Mouse (Mus musculus) liver, adult 2 months (tissue): ENCODE measurements around the gene Sertad1. TPM values are rescaled to one million over a fixed set of nuclear protein-coding genes. Genes with fewer than 3 reads are reported as not detected.
A peak's percentile ranks its signal among the peaks of the same experiment; 100 is the strongest.
"Not testable (repeated sequence)": the region's sequence is repeated elsewhere in the genome, so short reads cannot be mapped to it uniquely, and the experiment has no call there.

Source experiments
- DNase-seq: peaks from one replicate; pipeline ENCODE4 v3.0.0-alpha.2; 2011; ENCODE audit warnings: low read depth, low spot score; ENCODE audit errors: extremely low read depth
- H3K27ac ChIP-seq: fragments of 200-500 bp; replicated peaks from 2 replicates; pipeline ENCODE4 v1.5.1; 2012; ENCODE audit warnings: low read depth, mild to moderate bottlenecking, control low read depth, inconsistent platforms, low read length; ENCODE audit not compliant: insufficient read depth
- H3K27me3 ChIP-seq: fragments of 200-500 bp; 2 replicates; pipeline ENCODE4 v1.6.1; 2012; ENCODE audit warnings: mild to moderate bottlenecking, moderate library complexity, low read length, inconsistent platforms; ENCODE audit not compliant: control insufficient read depth, insufficient read depth
- H3K36me3 ChIP-seq: fragments of 200-500 bp; 2 replicates; pipeline ENCODE4 v1.6.1; 2012; ENCODE audit warnings: low read length, inconsistent platforms; ENCODE audit not compliant: control insufficient read depth, insufficient read depth
- H3K4me1 ChIP-seq: fragments of 200-500 bp; 2 replicates; pipeline ENCODE4 v1.6.1; 2011; ENCODE audit warnings: low read length; ENCODE audit not compliant: control insufficient read depth, insufficient read depth
- H3K4me3 ChIP-seq: fragments of 200-500 bp; 2 replicates; pipeline ENCODE4 v1.5.1; 2011; ENCODE audit warnings: low read depth, mild to moderate bottlenecking, control low read depth, low read length, moderate library complexity; ENCODE audit not compliant: insufficient read depth
- H3K79me2 ChIP-seq: fragments of 200-500 bp; 2 replicates; pipeline ENCODE4 v1.6.1; 2012; ENCODE audit warnings: inconsistent platforms, mild to moderate bottlenecking, low read length, moderate library complexity; ENCODE audit not compliant: control insufficient read depth, insufficient read depth
- H3K9ac ChIP-seq: fragments of 200-500 bp; 2 replicates; pipeline ENCODE4 v1.6.1; 2012; ENCODE audit warnings: low read depth, mild to moderate bottlenecking, control low read depth, inconsistent platforms, low read length
- CTCF ChIP-seq: fragments of 200-500 bp; IDR thresholded peaks from 2 replicates; pipeline ENCODE4 v1.5.1; 2011; ENCODE audit warnings: low read depth, low read length, control low read depth
- POLR2A ChIP-seq: fragments of 200-500 bp; IDR thresholded peaks from 2 replicates; pipeline ENCODE4 v1.6.1; 2011; ENCODE audit warnings: low read length, control low read depth; ENCODE audit not compliant: insufficient read depth; ENCODE audit errors: extremely low read depth
- WGBS: fragments of 180-500 bp; shearing (Covaris S2); methylation state at CpG from one replicate; pipeline ENCODE4 v1.1.7; 2018; 5-methylcytosine and 5-hydroxymethylcytosine counted together
- polyA plus RNA-seq: library from polyadenylated mRNA; depleted of rRNA; stranded (reverse); fragments of >200 nt; gene quantifications from 2 replicates; pipeline ENCODE4 v1.2.3, GENCODE M21; 2012
- total RNA-seq: library from RNA; depleted of rRNA; stranded (reverse); fragments of >200 nt; gene quantifications from 2 replicates; pipeline ENCODE4 v1.2.3, GENCODE M21; 2014

Gene Sertad1
- total and polyA plus RNA-seq, 2 experiments = 7.7 to 11.6 TPM

DNA sequence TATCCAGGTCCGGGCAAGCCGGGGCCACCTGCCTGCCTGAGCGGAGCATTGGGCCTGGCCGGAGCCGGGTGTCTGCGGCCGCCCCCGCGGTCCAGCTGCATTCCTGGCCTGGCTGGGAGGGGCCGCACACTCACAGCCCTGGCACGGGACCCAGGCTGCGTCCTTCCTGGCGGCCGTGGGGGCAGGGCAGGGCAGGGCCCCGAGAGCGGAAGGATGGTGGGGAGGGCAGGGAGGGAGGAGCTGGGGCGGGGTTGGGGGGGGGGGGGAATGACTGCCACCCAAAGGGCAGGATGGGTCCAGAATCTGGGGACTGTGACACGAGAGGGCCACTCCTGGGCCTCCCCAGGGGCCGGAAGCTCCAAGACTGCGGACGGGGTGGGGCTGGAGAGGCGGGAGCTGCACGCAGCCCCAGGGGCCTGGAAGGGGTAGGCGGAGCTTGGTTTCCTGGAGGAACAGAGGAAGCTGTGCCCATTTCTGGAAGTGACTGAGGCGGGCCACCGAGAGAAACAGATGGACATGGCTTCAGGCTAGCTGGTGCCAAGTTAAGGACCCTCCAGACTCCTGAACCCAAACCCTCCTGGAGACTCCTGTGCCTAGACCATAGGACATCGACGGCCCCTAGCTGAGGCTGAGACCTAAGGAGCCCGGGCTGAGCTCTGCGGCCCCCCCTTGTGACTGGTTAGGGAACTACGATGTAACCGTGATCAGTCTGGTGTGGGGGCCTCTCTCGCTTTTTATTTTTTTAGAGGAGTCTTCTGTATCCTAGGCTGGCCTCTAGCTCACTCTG, 4.0 kb downstream of the Sertad1 start:
- DNase-seq = peak; percentile 91
- peaks cover 11% of the 10 kb centered on the region; the same call in 1 of the 2 replicates for H3K79me2 ChIP-seq
- H3K27me3 ChIP-seq = no peaks in the 10 kb centered on the region
- peak overlapping the region; percentile 88 for H3K27ac ChIP-seq
- H3K4me3 ChIP-seq = peak overlapping the region; percentile 65
- peak overlapping the region; percentile 74 for H3K9ac ChIP-seq
- TF ChIP-seq CTCF (peak; percentile 76), POLR2A (0 out of 2 replicates have a peak, but pooled peaks have one; percentile 40)
- H3K36me3 ChIP-seq = no peaks in the 10 kb centered on the region
- WGBS = under 1% methylated on average over 30 of the region's 33 CpGs
- peaks cover 17% of the 10 kb centered on the region for H3K4me1 ChIP-seq

DNA sequence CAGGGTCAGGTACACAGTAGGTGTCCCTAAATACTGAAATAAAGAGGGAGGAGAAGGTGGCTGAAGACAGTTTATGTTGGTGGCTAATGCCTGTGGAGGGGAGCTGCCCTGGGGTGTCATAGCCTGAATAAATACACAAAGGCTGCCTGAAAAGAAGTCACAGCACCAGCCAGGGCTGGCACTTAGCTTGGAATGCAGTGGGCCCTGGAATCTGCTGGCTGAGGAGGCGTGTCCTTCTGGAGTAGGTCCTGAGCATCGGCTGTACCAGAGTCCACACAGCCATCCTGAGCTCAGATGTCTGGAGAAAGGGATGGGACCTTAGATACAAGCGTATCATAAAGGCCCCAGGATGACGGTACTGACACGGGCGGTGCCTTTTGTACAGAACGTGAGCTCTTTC, 5.1 kb downstream of the Sertad1 start:
- H3K36me3 ChIP-seq = no peaks in the 10 kb centered on the region
- H3K4me1 ChIP-seq = peaks cover 17% of the 10 kb centered on the region
- WGBS = 85% methylated on average over 7 of the region's 7 CpGs
- H3K4me3 ChIP-seq = no peak overlapping the region
- TF ChIP-seq CTCF = no peak
- no peak for TF ChIP-seq POLR2A
- 0 out of 2 replicates have a peak overlapping the region, but pooled peaks have one; percentile 26 for H3K9ac ChIP-seq
- DNase-seq = no peak
- no peaks in the 10 kb centered on the region for H3K27me3 ChIP-seq
- H3K27ac ChIP-seq = no peak overlapping the region
- peaks cover 11% of the 10 kb centered on the region; the same call in 1 of the 2 replicates for H3K79me2 ChIP-seq

- TF ChIP-seq CTCF = no peak
- TF ChIP-seq POLR2A = no peak
- Histone ChIP-seq H3K4me3 (no peak overlapping the region), H3K36me3 (no peaks in the 10 kb centered on the region), H3K79me2 (peaks cover 8% of the 10 kb centered on the region; the same call in 1 of the 2 replicates), H3K27ac (no peak overlapping the region), H3K27me3 (no peaks in the 10 kb centered on the region), H3K4me1 (peaks cover 13% of the 10 kb centered on the region), H3K9ac (no peak overlapping the region)
- WGBS = 67% methylated on average over 3 of the region's 3 CpGs
- no peak for DNase-seq
Measured at GRCm38 (mm10) chr7:27493022-27493421, 6.3 kb downstream of the Sertad1 start.

DNA sequence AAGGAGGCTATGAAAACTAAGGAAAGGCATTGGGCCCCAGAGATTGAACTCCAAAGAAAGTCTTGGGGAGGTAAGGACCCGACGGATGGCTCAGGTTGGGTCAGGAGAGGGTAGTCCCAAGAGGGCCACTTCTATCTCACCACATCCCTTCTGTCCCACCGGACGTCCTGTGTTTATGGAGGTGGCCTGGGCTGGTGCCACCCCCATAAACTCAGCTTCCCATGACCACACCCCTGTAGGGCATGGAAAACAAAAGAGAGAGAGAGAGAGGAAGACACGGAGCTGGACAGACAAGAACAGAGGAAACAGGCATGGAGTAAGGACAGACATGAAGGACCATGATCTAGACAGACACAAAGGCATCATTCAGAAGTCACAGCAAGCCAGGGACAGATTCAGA, 6.7 kb downstream of the Sertad1 start:
- Histone ChIP-seq H3K4me3 (no peak overlapping the region), H3K27me3 (no peaks in the 10 kb centered on the region), H3K79me2 (peaks cover 8% of the 10 kb centered on the region; the same call in 1 of the 2 replicates), H3K9ac (no peak overlapping the region), H3K27ac (no peak overlapping the region), H3K4me1 (peaks cover 9% of the 10 kb centered on the region), H3K36me3 (no peaks in the 10 kb centered on the region)
- WGBS = 78% methylated on average over 5 of the region's 5 CpGs
- TF ChIP-seq CTCF (no peak), POLR2A (no peak)
- DNase-seq = no peak

- not testable (repeated sequence) for H3K27ac ChIP-seq, H3K36me3 ChIP-seq, H3K4me1 ChIP-seq, H3K4me3 ChIP-seq, H3K79me2 ChIP-seq, H3K27me3 ChIP-seq, H3K9ac ChIP-seq, DNase-seq
- 87% methylated on average over 9 of the region's 9 CpGs for whole genome bisulfite sequencing
Measured at GRCm38 (mm10) chr7:27494659-27495367, 8.1 kb downstream of the Sertad1 start.
